Mouse (Mus musculus) cerebellum, adult 2 months (tissue): ENCODE measurements at regions not wholly inside any gene's neighbourhood (a gene's known extent, or its start where the extent isn't known, plus 50 kb on each side); places are given as distances from the start of the nearest gene placed in this dataset.

Source experiments
- DNase-seq, 2 experiments: peaks; one replicate each; pipeline ENCODE4 v3.0.0; 2021
- H3K27ac ChIP-seq: fragments of 200-500 bp; 2 replicates; pipeline ENCODE4 v1.5.1; 2012; ENCODE audit warnings: low read length, control low read depth, inconsistent platforms; ENCODE audit not compliant: insufficient read depth
- H3K27me3 ChIP-seq: fragments of 200-500 bp; 2 replicates; pipeline ENCODE4 v1.6.1; 2012; ENCODE audit warnings: inconsistent platforms, mild to moderate bottlenecking, low read length, moderate library complexity; ENCODE audit not compliant: control insufficient read depth, insufficient read depth
- H3K4me1 ChIP-seq: fragments of 200-500 bp; 2 replicates; pipeline ENCODE4 v1.6.1; 2011; ENCODE audit warnings: low read length; ENCODE audit not compliant: control insufficient read depth, insufficient read depth
- H3K4me3 ChIP-seq: fragments of 200-500 bp; replicated peaks from 2 replicates; pipeline ENCODE3; 2011; ENCODE audit warnings: mild to moderate bottlenecking, low read depth, low read length, control low read depth; ENCODE audit not compliant: insufficient read depth
- CTCF ChIP-seq: fragments of 200-500 bp; IDR thresholded peaks from 2 replicates; pipeline ENCODE4 v1.5.1; 2011; ENCODE audit warnings: low read depth, mild to moderate bottlenecking, control low read depth, low read length, moderate library complexity, borderline replicate concordance; ENCODE audit not compliant: insufficient read depth
- POLR2A ChIP-seq: fragments of 200-500 bp; IDR thresholded peaks from 2 replicates; pipeline ENCODE4 v1.6.1; 2011; ENCODE audit warnings: low read length, control low read depth, borderline replicate concordance; ENCODE audit not compliant: insufficient read depth
- WGBS: fragments of 180-500 bp; shearing (Covaris S2); methylation state at CpG from one replicate; pipeline ENCODE4 v1.1.7; 2018; 5-methylcytosine and 5-hydroxymethylcytosine counted together

- no peaks in the 10 kb centered on the region for H3K4me1 ChIP-seq
- H3K27ac ChIP-seq, result no peak overlapping the region
- no peak for DNase-seq
- no peak for TF ChIP-seq CTCF
- no peak for TF ChIP-seq POLR2A
- 94% methylated on average over 7 of the region's 7 CpGs for WGBS
- no peak overlapping the region for H3K4me3 ChIP-seq
- no peaks in the 10 kb centered on the region for H3K27me3 ChIP-seq
Measured at GRCm38 (mm10) chr10:117925186-117925585, 79.4 kb upstream of the Rap1b start.

- no peaks in the 10 kb centered on the region for H3K27me3 ChIP-seq
- 91% methylated on average over 31 of the region's 31 CpGs for WGBS
- no peak overlapping the region for H3K4me3 ChIP-seq
- no peak overlapping the region for H3K27ac ChIP-seq
- TF ChIP-seq POLR2A, result no peak
- no peak for TF ChIP-seq CTCF
- DNase-seq, result no peak
- no peaks in the 10 kb centered on the region for H3K4me1 ChIP-seq
Measured at GRCm38 (mm10) chr10:117925611-117926555, 80.0 kb upstream of the Rap1b start.

- no peak overlapping the region for H3K4me3 ChIP-seq
- no peak overlapping the region for H3K27ac ChIP-seq
- WGBS, result 51% methylated on average over 5 of the region's 5 CpGs
- DNase-seq, result no peak
- no peak for TF ChIP-seq CTCF
- no peak for TF ChIP-seq POLR2A
- H3K4me1 ChIP-seq, result no peaks in the 10 kb centered on the region
- no peaks in the 10 kb centered on the region for H3K27me3 ChIP-seq
Measured at GRCm38 (mm10) chr10:117928998-117929397, 83.2 kb upstream of the Rap1b start.

DNA sequence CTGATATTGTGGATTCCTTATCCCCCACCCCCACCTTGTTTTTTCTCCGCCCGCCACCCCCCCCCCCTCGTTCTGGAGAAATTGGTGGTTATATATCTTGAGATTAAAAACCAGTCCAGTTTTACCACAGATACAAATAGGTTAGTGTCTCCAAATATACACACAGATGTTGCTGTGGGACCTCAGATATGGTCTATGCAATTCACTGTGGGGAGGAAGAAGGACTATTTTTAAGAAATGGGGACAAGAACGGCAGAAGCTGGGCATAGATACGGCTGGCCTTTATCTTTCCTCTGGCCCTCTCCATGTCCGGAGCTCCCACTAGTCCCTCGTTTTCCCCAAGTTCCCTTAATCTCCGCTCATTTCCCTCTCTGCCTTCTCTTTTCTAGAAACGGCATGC is 89.0 kb upstream of the Rap1b start:
- Histone ChIP-seq H3K27me3 (no peaks in the 10 kb centered on the region), H3K4me1 (no peaks in the 10 kb centered on the region), H3K4me3 (no peak overlapping the region), H3K27ac (no peak overlapping the region)
- no peak for DNase-seq
- 84% methylated on average over 9 of the region's 9 CpGs for WGBS
- no peak for TF ChIP-seq CTCF
- TF ChIP-seq POLR2A, result no peak

GRCm38 (mm10) chr10:117938717-117939116 is 92.9 kb upstream of the Rap1b start:
- no peak overlapping the region for H3K4me3 ChIP-seq
- TF ChIP-seq POLR2A, result no peak
- no peaks in the 10 kb centered on the region for H3K27me3 ChIP-seq
- no peak for DNase-seq
- WGBS, result 80% methylated on average over 8 of the region's 8 CpGs
- no peaks in the 10 kb centered on the region; the same call in 1 of the 2 replicates for H3K4me1 ChIP-seq
- H3K27ac ChIP-seq, result no peak overlapping the region

- Histone ChIP-seq H3K4me3 (no peak overlapping the region), H3K27ac (no peak overlapping the region), H3K27me3 (no peaks in the 10 kb centered on the region), H3K4me1 (no peaks in the 10 kb centered on the region; the same call in 1 of the 2 replicates)
- TF ChIP-seq POLR2A (no peak), CTCF (no peak)
- peak in 1 of 2 experiments; percentile 10 for DNase-seq
- 52% methylated on average over 10 of the region's 10 CpGs for WGBS
Measured at GRCm38 (mm10) chr10:117940441-117941265, 94.8 kb upstream of the Rap1b start.

DNA sequence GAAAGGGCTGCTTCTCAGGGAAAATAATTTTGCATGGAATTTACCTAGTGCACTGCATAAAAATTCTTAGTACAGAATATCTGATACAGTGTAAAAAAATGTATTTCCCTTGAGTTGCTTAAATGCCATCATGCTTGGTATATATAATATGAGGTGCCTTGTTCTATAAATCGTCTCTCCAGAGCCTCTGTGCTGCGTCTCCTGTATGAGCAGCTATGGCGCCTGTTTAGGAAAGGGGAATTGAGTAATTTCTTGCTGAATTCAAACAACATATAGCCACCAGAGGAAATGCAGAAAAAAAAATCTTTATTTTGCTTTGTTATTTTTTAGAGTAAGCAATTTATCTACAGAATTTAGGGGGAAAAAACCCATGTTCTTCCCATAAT is 95.4 kb upstream of the Rap1b start:
- no peak overlapping the region for H3K27ac ChIP-seq
- TF ChIP-seq POLR2A, result no peak
- TF ChIP-seq CTCF, result no peak
- WGBS, result 93% methylated on average over 3 of the region's 3 CpGs
- H3K4me3 ChIP-seq, result no peak overlapping the region
- no peaks in the 10 kb centered on the region; the same call in 1 of the 2 replicates for H3K4me1 ChIP-seq
- no peaks in the 10 kb centered on the region for H3K27me3 ChIP-seq
- no peak for DNase-seq
